Mouse (Mus musculus): ENCODE measurements around the gene Vipr2. TPM values are rescaled to one million over a fixed set of nuclear protein-coding genes. Genes with fewer than 3 reads are reported as not detected.

Gene Vipr2
- total RNA-seq (2017) = not detected in 2 replicates

GRCm38 (mm10) chr12:116077074-116077854 lies at the start of gene Vipr2:
Gene Vipr2 (plus strand): TSS chr12:116077726.
- ATAC-seq (ENCODE audit: extremely low read depth, insufficient number of reproducible peaks, low FRiP score, poor library complexity, severe bottlenecking) = peak; percentile 31; the same call in 1 of the 2 replicates

GRCm38 (mm10) chr12:116028095-116028494 lies 49.4 kb upstream of the Vipr2 start:
- peak; percentile 60 for ATAC-seq (ENCODE audit: extremely low read depth, insufficient number of reproducible peaks, low FRiP score, poor library complexity, severe bottlenecking)

GRCm38 (mm10) chr12:116035346-116035745 lies 42.2 kb upstream of the Vipr2 start:
- no peak for ATAC-seq (ENCODE audit: extremely low read depth, insufficient number of reproducible peaks, low FRiP score, poor library complexity, severe bottlenecking)

- no peak for ATAC-seq (ENCODE audit: extremely low read depth, insufficient number of reproducible peaks, low FRiP score, poor library complexity, severe bottlenecking)
Measured at GRCm38 (mm10) chr12:116044785-116045184, 32.7 kb upstream of the Vipr2 start.

GRCm38 (mm10) chr12:116047440-116048377 lies 29.8 kb upstream of the Vipr2 start, which contains the start of gene Zfp386:
Gene Zfp386 (plus strand): TSS chr12:116047724.
- ATAC-seq (ENCODE audit: extremely low read depth, insufficient number of reproducible peaks, low FRiP score, poor library complexity, severe bottlenecking) = peak; percentile 95

- no peak for ATAC-seq (ENCODE audit: extremely low read depth, insufficient number of reproducible peaks, low FRiP score, poor library complexity, severe bottlenecking)
Measured at GRCm38 (mm10) chr12:116048766-116049165, 28.8 kb upstream of the Vipr2 start.

- no peak for ATAC-seq (ENCODE audit: extremely low read depth, insufficient number of reproducible peaks, low FRiP score, poor library complexity, severe bottlenecking)
Measured at GRCm38 (mm10) chr12:116049236-116049635, 28.3 kb upstream of the Vipr2 start.

DNA sequence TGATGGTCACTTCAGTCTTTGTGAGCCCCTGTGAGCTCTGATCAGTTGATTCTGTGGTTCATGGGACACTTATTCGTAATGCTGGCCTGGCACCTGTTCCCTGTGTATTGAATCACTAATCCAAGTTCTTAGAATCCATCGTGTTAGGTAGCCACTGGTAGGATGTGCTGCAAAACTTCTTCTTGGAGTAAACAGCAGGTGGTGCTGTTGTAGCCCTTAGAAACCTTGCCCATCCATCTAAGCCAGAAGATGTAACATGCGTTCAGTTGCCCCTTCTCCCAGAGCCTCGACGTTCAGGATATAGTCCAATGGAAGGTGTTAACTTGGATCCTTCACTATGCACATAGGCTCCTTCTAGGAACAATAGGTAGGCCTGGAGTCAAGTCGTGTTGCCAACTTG lies 27.8 kb upstream of the Vipr2 start:
- peak; percentile 44; the same call in 1 of the 2 replicates for ATAC-seq (ENCODE audit: extremely low read depth, insufficient number of reproducible peaks, low FRiP score, poor library complexity, severe bottlenecking)

DNA sequence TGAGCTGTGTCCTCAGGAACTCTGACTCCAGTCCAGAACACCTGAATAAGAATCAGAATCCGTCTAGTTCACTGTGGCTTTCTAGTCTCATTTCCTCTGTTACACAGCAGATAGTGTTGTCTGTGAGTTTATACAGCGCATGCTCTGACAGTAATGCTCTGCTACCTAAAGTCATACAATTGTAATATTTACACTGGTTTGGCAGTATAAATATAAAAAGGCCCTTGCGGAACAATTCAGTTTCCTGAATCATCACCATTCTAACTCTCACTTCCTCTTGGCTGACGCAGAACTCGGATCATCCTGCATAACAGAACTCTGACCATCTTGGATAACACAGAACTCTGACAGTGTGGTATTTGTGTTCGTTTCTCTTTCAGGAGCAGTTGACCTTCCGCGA lies 23.2 kb upstream of the Vipr2 start:
- ATAC-seq (ENCODE audit: extremely low read depth, insufficient number of reproducible peaks, low FRiP score, poor library complexity, severe bottlenecking) = peak; percentile 70

DNA sequence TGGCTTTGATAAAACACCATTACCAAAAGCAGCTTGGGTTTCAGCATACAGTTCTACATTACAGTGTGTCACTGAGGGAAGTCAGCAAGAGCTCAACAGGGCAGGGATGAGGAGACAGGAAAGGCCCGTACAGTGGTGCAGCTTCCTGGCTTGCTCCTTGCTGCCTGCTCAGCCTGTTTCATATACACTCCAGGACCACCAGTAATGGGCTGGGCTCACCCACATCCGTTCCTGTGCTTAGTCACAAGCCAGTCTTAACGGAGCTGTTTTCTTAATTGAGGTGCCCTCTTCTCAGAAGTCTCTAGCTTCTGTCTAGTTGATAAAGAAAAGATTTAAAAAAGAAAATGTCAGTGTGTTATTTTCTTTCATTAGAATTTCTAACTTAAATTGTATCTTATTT lies 21.4 kb upstream of the Vipr2 start:
- no peak for ATAC-seq (ENCODE audit: extremely low read depth, insufficient number of reproducible peaks, low FRiP score, poor library complexity, severe bottlenecking)

GRCm38 (mm10) chr12:116061561-116062193 lies 15.8 kb upstream of the Vipr2 start:
- no peak for ATAC-seq (ENCODE audit: extremely low read depth, insufficient number of reproducible peaks, low FRiP score, poor library complexity, severe bottlenecking)

GRCm38 (mm10) chr12:116062194-116062583 lies 15.3 kb upstream of the Vipr2 start:
- no peak for ATAC-seq (ENCODE audit: extremely low read depth, insufficient number of reproducible peaks, low FRiP score, poor library complexity, severe bottlenecking)

DNA sequence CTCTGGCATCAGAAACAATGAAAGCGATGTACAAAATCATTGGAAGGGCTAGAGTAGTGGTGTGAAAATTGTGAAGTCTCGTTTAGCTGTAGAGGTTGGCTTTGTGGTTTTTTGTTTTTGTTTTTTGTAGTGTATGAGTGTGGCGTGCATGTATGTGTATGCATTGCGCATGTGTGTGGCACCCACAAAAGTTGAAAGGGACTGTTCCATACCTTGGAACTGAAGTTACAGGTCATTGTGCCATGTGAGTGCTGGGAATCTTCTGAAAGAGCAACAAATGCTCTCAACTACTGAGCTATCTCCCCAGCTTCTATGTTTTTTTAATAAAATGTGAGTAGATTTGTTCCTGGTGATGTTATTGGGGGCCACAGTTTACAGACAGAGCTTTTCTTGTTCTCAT lies 14.5 kb upstream of the Vipr2 start:
- no peak for ATAC-seq (ENCODE audit: extremely low read depth, insufficient number of reproducible peaks, low FRiP score, poor library complexity, severe bottlenecking)

GRCm38 (mm10) chr12:116071023-116071422 lies 6.5 kb upstream of the Vipr2 start:
- ATAC-seq (ENCODE audit: extremely low read depth, insufficient number of reproducible peaks, low FRiP score, poor library complexity, severe bottlenecking) = no peak

- ATAC-seq (ENCODE audit: extremely low read depth, insufficient number of reproducible peaks, low FRiP score, poor library complexity, severe bottlenecking) = 0 out of 2 replicates have a peak, but pooled peaks have one; percentile 10
Measured at GRCm38 (mm10) chr12:116077855-116078366, 385 bp downstream of the Vipr2 start.

GRCm38 (mm10) chr12:116083125-116083524 lies 5.6 kb downstream of the Vipr2 start:
- ATAC-seq (ENCODE audit: extremely low read depth, insufficient number of reproducible peaks, low FRiP score, poor library complexity, severe bottlenecking) = no peak

DNA sequence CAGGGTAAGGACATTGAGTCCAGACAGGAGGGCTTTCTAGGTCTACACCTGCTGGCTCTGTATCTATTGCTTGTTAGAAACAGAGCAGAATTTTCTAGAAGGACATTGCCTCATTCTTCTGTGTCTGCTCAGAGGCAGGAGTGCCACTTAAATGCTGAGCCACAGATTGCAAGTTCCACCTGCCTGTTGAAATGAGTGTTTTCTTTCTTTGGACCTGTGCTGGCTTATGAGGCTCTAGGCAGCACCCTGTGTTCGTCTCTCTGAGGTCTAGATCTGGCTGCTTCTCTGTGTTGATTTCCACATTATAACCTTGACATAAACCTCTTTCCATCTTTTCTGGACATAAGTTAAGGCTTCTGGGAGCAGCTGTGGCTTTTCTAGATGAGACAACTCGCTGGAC lies 6.8 kb downstream of the Vipr2 start:
- no peak for ATAC-seq (ENCODE audit: extremely low read depth, insufficient number of reproducible peaks, low FRiP score, poor library complexity, severe bottlenecking)

DNA sequence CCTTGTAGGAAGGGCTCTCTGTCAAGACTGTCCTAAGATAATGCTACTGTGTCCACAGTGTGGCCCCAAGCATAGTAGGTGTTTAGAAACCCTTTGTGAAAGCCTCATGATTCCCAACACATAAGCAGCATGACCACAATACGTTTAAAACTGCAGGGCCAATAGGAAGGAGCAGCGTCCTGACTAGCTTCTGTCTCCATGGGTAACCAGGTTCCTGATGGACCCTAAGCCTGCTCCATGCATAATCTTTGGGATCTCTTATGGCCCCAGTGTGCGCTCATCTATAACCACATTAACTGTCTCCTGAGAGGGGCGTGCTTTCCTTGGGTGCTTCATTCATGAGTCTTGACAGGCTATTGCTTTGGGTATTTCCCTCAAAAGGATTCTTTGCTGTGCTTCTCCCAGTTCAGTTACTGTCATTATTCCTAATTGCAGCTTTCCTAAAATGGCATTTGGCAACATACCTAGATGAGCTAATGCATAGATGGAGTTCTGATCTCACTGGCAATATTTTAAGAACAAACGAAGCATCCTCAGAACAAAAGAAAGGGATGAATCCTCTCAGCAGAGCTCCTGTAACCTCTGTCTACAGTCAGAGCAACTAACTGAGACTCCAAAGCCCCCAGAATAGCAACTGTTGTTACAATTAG lies 9.6 kb downstream of the Vipr2 start:
- ATAC-seq (ENCODE audit: extremely low read depth, insufficient number of reproducible peaks, low FRiP score, poor library complexity, severe bottlenecking) = no peak

GRCm38 (mm10) chr12:116089836-116090235 lies 12.3 kb downstream of the Vipr2 start:
- ATAC-seq (ENCODE audit: extremely low read depth, insufficient number of reproducible peaks, low FRiP score, poor library complexity, severe bottlenecking) = no peak
